Mouse (Mus musculus) spleen, postnatal 4 days (tissue): ENCODE data around the gene Stpg3.
A peak's percentile ranks its signal among the peaks of the same experiment; 100 is the strongest.

Experiments
- DNase-seq, 2 experiments: peaks; one replicate each; pipeline ENCODE4 v3.0.0; 2022; ENCODE audit warnings: low spot score in 2 of 2

The Stpg3 gene

GRCm38 (mm10) chr2:25180478-25180903 is 33.9 kb downstream of the Stpg3 start, which contains the start of gene Nrarp:
Gene Nrarp, plus strand, starts transcription at chr2:25180758.
- DNase-seq = peak; percentile 91 to 95

- DNase-seq = no peak
These were observed 34.7 kb downstream of the Stpg3 start for GRCm38 (mm10) chr2:25179566-25180217.

- no peak for DNase-seq
These were observed 36.0 kb downstream of the Stpg3 start for GRCm38 (mm10) chr2:25178285-25178972.

GRCm38 (mm10) chr2:25177685-25178084 is 36.8 kb downstream of the Stpg3 start:
- DNase-seq = no peak

GRCm38 (mm10) chr2:25177076-25177475 is 37.4 kb downstream of the Stpg3 start:
- no peak for DNase-seq

- no peak for DNase-seq
These were observed 37.9 kb downstream of the Stpg3 start for GRCm38 (mm10) chr2:25176573-25176972.

GRCm38 (mm10) chr2:25175690-25176078 is 38.8 kb downstream of the Stpg3 start:
- DNase-seq = peak in 1 of 2 experiments; percentile 55

- DNase-seq = no peak
These were observed 39.4 kb downstream of the Stpg3 start for GRCm38 (mm10) chr2:25174866-25175689.

GRCm38 (mm10) chr2:25173821-25174220 is 40.6 kb downstream of the Stpg3 start:
- peak in 1 of 2 experiments; percentile 58 for DNase-seq

- peak in 1 of 2 experiments; percentile 70 for DNase-seq
These were observed 41.8 kb downstream of the Stpg3 start for GRCm38 (mm10) chr2:25172629-25173028.

GRCm38 (mm10) chr2:25171769-25172153 is 42.7 kb downstream of the Stpg3 start:
- no peak for DNase-seq

- peak in 1 of 2 experiments; percentile 61 for DNase-seq
These were observed 43.2 kb downstream of the Stpg3 start for GRCm38 (mm10) chr2:25171101-25171768.

GRCm38 (mm10) chr2:25170326-25171100 is 43.9 kb downstream of the Stpg3 start:
- DNase-seq = peak in 1 of 2 experiments; percentile 60

GRCm38 (mm10) chr2:25169778-25170177 is 44.7 kb downstream of the Stpg3 start:
- DNase-seq = no peak

GRCm38 (mm10) chr2:25168665-25168978 is 45.8 kb downstream of the Stpg3 start:
- DNase-seq = no peak

GRCm38 (mm10) chr2:25167919-25168664 is 46.3 kb downstream of the Stpg3 start:
- peak; percentile 68 to 80 for DNase-seq

- DNase-seq = no peak
These were observed 47.0 kb downstream of the Stpg3 start for GRCm38 (mm10) chr2:25167481-25167880.
